Mouse (Mus musculus) olfactory bulb, adult 2 months (tissue): ENCODE measurements around the gene Syne4.

Source experiments
- CTCF ChIP-seq: fragments of 200-500 bp; IDR thresholded peaks from 2 replicates; pipeline ENCODE4 v1.5.1; 2012; ENCODE audit warnings: low read depth, mild to moderate bottlenecking, low read length, moderate library complexity; ENCODE audit not compliant: insufficient read depth
- POLR2A ChIP-seq: fragments of 200-500 bp; IDR thresholded peaks from 2 replicates; pipeline ENCODE4 v1.6.1; 2012; ENCODE audit warnings: mild to moderate bottlenecking, low read depth, low read length, moderate library complexity; ENCODE audit not compliant: insufficient read depth

DNA sequence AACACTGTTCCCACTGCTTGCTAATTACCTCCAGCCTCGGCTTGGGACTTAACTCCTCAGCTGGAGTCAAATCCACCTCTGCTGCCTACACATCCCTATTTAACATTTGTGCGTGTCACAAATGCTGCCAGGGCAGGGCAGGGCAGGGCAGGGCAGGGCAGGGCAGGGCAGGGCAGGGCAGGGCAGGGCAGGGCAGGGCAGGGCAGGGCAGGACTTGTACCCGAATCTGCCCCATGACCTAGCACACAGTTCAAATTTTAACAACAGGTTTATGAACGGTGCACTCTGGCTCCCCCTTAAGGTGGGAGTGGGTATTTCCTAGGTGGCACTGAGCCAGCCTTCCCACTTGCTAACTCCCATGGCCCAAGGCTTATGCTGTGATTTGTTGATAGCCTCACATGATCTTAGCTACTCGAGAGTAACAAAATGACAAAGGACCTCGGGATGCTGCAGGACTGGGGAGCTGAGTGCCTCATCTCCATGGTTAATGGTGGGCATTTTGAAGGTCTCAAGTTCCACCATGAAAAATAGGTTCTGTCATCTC, 38.7 kb downstream of the Syne4 start:
- TF ChIP-seq CTCF = no peak
- no peak for TF ChIP-seq POLR2A
